Mouse (Mus musculus): ENCODE data around the gene Stxbp6.
"Not testable (repeated sequence)": the region's sequence is repeated elsewhere in the genome, so short reads cannot be mapped to it uniquely, and the experiment has no call there.

Gene Stxbp6

DNA sequence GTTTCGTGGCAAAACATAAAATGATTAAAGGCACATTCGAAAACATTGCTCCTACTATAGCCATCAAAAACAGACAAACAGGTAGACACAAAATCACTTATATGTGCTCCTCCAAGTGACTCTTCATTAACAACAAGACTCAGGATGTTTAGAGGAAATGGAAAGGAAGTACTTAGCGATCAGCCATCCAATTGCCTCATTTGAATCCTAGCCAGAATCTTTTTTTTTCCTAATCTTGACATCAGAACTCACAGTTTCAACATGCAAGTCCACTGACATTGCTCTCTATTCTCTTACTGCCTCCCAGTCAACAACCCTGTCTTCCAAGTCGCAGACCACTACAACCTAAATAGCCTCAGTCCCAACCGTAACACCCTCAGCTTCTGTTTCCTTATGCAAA is 21.2 kb downstream of the Stxbp6 start:
- no peak for DNase-seq

DNA sequence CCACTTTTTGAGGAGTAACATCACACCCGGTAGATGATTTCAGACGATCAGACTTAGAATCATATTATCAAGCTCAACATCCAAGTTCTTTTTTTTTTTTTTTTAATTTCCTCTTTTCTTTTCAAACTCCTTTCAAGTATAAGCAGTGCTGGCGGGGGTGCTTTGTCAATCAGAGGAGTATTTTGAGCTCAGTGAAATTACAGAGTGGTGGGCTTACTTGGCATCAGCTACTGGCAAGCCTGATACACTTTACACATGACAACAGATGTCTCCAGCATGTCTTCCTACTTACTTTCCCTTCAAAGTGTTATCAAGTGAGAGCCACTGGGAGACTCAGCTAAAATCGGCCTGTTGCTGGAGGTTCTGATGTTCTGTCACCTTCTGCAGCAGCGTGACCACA is 21.6 kb downstream of the Stxbp6 start:
- DNase-seq = no peak

DNA sequence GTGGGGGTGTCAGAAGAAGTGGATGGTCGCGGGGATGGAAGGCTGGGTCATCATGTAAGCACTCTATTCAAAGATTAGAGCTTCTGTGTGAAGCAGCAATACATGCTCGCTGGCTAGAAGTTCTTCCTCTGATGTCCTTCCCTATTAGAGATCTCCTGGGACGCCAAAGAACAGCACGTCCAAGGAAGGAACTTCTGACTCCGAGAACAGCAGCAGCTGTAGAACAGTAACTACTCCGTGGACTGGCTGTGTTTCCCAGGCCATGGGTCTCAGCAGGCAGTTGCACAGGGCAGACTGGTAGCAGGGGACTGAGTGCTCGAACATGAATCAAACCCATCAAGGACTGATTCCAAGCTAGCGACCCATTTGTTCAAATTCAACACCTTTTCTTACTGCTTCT is 24.6 kb downstream of the Stxbp6 start:
- no peak for DNase-seq

DNA sequence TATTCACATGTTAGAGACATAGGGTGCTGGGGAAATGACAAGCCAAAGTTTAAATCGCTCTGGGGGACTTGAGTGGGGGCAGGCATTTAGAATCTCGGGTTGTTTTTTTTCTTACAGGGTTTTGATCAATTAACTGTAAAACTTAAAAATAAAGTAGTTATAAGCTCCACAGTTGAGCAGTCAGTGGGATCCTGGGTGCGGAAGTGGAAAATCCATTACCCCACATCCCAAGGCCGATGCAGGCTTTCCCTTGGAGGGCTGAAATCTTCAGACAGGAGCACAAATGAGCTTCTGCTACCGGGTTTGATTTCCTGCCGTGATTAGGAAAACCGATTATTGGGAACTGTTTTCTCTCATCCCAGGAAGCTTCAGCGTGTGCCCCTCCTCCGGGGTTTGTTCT is 26.8 kb downstream of the Stxbp6 start:
- not testable (repeated sequence) for DNase-seq

DNA sequence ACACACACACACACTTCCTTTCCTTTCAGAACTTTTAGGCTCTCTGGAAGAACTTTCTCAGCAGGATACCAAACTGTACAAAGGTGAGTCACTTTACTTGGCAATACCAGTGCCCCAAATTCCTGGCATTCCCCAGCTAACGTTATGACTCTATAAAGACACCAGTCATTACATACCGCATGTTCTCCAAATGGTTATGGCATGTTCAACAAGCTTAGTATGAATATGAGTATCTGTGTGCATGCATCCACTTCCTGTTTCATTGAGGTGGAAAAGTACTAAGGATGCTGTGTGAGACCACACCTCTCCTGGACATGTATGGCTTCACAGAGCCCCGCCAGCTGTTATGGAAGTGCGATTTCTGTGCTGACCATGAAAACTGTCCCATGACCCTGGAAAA is 27.3 kb downstream of the Stxbp6 start:
- peak; percentile 23 for DNase-seq

DNA sequence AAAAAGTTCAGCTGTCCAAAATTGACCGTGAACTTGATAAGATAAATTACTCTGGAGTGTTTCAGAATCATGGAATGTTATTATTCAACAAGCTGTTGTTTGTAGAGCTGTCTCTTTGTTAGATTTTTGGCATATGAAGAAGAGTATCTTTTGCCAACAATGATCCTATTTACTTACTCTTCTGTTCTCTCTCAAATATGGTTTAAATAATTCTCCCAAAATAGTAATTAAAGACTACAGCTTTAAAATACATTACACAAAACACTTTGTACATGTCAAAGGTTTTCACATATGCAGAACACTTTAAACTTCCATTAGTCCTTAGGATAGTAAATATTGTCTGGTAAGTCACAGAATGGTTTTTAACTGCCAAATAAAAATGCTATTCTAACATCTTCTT is 29.9 kb downstream of the Stxbp6 start:
- DNase-seq = no peak

DNA sequence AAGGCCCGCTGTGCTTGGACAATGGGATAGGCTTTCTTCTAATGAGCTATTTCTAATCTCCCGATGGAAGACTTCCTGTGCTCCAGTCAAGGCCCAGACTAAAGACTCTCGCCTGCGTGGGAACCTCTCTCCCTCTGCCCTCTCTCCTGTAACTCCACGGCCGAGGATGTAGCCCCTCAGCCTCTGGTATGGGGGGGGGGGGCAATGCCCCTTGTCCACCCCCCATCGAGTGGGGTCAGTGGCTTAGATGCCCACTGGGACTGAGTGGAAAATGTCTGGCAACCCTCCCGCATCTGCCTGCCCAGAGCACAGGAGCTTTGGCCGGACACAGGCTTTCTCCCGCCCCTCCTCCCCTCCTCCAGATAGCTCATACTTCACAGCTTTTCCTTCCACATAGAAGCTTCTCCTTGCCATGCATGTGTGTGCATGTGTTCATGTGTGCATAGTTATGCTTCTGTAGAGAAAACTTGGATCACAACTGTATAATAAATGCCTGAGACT is 31.9 kb downstream of the Stxbp6 start:
- DNase-seq = no peak

DNA sequence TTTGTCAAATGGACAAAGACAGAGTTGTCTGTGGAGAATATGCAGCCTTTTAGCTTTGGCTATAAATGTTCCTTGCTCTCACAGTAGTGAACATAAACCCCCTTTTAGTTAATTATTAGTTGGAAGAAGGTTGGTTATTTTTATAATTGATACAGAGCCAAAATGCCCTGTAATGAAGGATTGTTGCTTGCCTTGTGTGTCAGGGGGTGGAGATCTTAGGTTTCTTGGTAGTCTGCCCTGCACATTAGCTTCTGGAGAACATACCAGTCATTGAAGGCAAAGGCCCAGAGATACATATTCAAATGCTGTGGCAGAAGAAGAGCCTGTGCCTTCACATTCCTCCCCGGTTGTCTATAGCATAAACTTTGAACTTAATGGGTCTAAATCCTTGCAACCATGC is 37.0 kb downstream of the Stxbp6 start:
- DNase-seq = peak; percentile 31

DNA sequence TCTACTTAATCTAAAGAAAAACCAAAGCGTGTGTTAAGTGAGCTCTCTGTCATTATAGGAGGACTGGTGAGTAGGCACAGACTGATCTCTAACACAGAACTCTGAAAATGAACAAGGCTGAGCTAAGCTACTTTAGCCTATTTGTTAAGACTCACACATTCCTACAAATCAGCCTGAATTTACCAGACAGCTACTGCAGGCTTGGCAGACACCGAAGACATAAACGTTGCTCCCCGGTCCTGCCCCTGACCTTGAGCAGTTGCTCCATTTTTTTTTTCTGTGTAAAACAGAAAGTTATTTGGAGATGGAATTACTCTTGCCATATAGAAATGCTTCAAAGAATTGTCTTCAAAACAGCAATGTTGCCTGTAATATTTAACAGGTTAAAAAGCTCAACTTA is 37.4 kb downstream of the Stxbp6 start:
- DNase-seq = no peak

DNA sequence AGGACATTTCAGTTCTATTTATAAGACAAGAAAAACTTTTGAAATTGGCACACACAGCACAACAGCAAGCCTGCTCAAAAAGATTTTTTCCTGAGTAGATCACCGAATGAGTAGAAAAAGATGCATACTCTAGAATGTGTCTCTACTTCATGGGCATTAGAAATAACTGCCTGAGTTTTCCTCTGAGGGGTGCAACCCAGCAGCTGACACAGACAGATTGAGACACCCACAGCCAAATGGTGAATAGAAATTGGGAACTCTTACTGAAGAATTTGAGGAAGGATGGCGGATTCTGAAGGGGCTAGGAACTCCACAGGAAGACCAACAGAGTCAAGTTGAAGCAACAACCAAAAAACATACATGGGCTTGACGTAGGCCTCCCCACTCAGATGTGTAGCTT is 43.8 kb downstream of the Stxbp6 start:
- no peak for DNase-seq

DNA sequence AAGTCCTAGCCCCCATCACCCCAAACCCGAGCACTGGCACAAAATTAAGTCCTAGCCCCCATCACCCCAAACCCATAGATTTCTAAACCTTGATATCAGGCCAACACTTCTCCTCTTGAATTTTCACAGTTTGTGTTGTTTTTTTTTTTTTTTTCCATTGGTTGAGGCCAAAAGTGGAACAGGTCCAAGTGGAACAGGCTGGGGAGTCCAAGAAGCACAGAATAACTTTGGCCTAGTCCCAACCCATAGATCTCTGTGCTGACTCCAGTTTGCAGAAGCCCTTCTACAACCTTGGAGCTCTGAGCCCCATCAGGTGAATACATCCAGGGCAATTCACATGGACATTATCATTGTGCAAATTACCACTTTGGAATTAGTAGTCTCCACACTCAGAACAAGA is 48.2 kb downstream of the Stxbp6 start:
- DNase-seq = peak; percentile 21

DNA sequence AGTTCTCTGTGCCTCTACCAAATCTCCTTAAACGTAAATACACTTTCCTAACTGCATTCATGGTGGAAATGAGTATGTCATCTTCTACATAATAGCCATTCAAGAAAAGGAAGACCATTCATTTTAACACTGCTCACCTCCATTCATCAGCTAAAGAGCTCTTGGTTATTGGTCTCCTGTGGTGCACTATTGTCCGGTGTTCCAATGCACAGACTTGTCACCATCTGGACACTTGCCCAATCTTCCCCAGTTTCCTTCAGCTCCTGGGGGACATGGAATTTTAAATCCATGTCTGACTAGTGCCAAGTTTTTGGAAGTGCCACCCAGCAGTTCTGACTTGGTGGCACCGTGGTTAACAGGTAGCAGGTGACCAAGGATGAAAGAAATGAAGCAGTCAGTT is 54.5 kb downstream of the Stxbp6 start:
- DNase-seq = no peak

DNA sequence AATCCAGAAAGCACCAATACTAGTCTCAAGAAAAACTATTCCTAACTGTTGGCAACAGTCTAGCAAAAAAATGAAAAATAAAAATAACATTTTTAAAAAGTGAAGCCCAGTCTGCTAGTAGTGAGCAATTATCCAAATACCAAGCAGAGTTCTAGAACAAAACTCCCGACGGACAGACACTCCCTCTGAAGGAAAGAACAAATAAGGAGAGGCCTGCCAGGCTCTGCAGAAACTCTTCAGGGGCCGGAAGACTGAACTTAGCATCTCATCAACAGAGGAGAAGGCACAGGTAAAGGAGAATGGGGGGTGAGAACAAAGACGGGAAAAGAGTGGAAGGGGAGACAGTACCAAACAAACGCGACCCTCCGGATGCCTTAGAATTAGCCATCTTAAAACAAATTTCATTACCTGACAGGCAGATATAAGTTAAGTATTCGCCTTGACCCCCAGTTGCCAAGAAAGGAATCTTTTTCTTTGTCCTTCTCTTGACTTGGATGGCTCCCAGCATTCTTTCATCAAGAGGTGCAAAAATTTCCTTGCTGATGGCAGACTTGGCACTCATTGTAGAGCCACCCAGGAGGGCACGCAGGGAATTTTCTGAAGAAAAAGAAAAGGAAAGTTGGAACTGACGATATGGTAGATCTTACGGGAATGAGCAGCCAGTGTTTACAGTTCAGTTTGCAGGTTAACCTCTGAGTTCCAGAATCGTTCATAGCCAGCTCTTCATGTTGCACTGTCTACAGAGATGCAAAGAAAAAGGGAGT is 55.3 kb downstream of the Stxbp6 start:
- no peak for DNase-seq

DNA sequence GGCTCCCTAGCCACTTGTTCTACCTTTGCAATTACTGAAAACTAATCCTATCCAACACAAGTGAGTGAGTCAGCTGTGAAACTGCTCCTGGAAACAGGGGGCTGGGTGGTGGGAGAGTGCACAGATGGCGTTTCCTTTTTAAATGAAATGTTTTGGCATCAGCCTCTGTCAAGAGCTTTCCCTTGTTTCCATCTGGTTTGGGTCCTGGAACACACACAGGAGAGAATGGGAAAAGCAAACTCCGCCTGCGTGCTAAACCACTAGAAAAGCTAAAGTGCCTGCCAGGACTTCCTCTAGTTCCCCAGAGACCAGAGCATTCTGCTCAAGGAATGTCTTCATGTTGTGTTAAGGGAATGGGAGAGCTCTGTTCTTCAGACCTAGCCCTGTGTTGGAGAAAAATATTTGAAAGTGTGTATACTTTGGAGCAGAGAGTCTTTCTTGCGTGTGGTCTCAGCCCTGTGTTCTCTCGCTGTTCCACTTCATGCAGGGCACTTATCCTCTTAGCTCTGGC is 61.2 kb downstream of the Stxbp6 start:
- DNase-seq = no peak

DNA sequence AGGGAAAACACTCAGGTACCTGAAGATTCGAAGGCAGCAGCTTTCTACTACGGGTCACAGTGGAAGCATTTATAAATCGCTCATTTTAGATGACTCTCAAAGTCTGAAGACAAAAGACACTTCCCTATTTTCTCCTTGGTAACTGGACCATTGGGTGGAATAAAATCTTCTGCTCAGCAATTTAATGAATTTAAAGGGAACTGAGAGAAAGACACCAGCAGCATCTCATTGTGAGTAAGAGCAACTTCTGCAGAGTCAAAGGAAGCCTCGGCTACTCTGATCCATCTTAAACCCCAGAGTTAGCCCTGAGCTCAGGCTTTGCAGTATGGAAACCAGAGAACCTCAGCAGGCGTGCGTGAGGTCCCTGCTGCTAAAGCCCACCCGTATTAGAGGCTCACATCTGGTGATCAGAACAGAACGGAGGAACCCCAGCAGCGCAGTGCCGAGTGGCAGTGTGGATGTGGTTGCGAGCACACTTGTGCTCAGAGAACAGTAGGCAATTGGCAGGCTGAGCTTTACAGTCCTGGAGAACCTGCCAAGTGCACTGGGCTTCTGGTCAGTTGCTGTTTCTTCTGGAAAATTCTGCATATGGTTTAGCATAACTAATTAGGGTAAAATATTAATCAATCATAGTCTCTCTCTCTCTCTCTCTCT is 62.9 kb downstream of the Stxbp6 start:
- DNase-seq = peak; percentile 34

DNA sequence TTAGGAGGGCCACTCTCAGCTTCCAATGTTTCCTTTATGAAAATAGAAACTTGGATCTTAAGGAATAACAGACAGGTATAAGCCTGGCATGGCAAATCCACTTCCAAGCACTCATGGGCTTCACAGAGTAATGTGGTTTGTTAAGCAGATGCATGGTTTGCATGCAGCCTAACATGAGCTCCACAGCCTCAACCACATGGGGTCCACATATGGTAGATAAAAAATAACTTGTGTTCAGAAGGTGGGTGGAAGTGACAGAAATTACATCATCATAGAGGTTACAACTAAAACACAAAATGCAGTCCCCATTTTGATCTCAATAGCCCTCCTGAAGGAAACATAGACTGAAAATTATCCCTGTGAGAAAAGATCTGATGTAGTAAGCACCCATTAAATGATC is 63.5 kb downstream of the Stxbp6 start:
- DNase-seq = no peak

DNA sequence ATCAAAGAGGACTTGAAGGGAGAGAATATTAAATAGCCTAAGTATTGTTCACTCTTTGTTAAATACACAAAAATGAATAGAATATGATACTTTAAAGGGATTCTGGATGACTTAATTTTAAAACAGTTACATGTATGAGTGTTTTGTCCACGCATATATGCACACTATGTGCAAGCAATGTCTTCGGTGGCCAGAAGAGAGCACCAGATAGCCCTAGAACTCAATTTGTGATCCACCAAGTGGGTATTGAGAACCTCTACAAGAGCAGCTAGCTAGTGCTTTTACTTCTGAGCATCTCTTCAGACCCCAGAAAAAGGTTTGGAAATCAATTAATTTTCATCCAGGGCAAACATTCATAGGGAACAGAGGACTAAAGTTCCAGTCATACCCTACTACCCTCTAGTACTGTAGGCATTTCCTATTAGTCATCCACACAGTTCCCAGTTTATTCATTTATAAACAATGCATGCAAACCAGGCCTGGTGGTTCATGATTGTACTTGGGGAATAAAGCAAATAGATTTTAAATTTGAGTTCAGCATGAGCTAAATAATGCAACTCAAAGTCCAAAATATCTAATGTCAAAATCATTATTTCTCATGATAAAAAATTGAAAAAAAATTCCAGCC is 64.4 kb downstream of the Stxbp6 start:
- no peak for DNase-seq

DNA sequence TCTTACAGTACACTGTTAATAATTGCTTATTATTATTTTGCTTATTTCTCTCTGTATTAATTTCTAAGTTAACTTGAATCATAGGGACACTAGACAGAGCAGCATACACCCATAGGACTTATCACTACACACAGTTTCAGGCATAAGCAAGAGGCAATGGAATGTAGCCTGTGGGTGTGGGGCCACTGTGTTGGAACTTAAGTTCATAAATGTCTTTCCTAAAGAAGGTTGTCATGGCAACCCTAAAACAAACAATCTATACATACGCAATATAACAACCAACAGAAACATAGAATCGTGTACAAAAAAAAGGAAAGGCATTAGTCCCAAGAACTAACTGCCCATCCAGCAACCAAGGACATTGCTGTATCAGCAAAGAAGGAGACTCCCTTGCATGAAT is 67.9 kb downstream of the Stxbp6 start:
- no peak for DNase-seq

DNA sequence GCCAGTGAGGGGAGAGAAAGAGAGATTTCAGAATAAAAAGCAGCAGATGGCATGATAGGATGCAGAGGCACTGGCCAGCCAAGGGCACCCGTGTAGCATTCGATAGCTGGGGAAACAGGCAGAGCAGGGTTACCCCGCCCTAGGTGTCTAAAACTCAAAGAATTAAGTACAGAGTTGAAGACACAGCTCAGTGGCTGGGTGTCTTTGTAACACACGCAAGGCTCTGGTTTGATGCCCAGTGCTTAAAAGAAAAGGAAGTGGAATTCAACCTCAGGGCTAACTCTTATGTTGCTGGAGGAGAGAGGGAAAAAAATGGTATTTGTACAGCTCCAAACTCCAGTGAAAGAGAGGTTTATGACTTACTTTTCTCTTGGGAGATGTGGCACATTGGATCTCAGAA is 68.5 kb downstream of the Stxbp6 start:
- no peak for DNase-seq

DNA sequence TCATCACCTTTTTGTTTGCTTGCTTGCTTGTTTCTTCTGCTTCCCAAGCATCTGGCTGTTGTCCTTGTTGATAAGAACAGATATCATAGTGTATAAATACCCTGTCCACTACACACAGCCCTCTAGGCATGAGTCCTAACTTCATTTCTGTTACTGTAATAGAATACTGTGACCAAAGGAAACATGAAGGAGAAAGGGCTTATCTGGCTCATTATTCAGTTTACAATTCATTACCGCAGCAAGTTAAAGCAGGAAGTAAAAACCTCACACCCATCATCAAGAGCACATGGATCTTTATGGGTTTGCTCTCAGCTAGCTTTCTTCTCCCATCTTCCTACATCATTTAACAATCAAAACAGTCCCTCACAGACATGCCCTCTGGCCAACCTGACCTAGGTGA is 72.5 kb downstream of the Stxbp6 start:
- no peak for DNase-seq

DNA sequence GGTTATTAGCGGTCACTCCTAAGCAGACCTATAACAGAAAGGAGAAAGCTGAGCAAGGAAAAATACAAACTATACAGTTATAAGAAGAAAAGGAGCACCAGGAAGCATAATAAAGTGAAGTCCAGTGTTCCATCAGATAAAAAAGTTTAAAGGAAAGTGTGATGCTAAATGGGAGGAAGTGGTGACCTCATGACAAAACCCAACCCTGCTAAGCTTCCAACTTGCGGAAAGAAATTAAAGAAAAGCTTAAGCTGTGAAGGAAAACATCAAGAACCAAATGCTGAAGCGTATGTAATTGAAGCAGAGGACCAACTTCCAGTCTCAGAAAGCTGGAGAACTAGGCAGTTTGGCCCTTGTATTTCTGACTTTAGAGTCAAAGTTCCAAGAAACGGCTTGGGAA is 77.1 kb downstream of the Stxbp6 start:
- DNase-seq = no peak

DNA sequence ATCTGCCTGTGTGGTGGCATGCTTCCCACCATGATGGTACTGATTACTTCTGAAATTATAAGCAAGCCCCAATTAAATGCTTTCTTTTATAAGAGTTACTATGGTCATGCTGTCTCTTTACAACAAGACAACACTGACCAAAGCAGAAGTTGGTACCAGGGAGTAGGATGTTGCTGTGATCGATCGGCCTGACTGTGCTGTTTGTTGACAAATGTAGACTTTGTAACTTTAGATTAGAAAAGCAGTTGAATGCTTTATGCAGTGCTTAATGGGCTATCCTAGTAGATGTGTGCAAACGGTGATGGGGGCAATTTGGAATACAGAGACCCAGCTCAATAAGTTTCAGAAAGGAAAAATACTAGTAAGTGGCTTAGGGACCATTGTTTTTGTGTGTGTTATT is 77.6 kb downstream of the Stxbp6 start:
- DNase-seq = no peak

DNA sequence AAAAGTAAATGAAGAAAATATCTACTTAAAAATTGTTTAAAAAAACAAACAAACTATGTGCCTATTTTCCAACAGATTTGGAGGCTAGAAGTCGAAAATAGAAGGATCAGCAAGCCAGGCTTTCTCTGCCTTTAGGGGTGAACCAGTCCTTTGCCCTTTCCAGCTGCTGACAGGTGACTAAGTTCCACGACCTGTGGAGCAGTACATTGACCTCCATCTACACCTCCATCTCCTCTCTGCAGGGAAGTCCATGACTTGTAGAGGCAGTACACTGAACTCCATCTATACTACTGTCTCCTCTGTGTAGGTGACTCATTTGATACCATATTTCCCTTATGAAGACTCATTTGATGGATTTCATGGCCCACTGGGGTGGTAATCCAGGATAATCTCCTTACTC is 78.2 kb downstream of the Stxbp6 start:
- no peak for DNase-seq

DNA sequence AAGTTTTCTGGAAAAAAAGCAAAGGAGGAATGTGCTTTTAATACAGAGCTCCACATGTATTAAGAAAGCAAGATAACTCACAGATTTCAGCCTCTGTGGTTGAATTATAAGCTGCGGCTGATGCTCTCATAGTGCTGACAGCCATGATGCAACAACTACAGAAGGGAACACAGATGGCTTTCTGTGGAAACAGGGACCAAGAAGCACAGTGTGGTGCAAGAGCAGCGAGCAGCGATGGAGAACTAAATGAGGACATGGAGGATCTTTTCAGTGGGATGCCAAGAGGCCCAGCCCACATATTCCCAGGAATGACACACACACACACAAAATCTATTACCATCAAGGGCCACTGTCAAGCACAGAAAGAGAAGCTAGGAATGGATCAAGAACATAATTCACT is 81.1 kb downstream of the Stxbp6 start:
- DNase-seq = no peak

Measured in kidney, adult 18-20 months (tissue).